Mouse (Mus musculus): ENCODE measurements around the gene Tbl1x.

Tbl1x gene

GRCm38 (mm10) chrX:77615735-77616293 is 105.0 kb downstream of the Tbl1x start:
- no peak for TF ChIP-seq GATA4 (IDR thresholded peaks at IDR 0.05; ENCODE audit: insufficient replicate concordance, low read length)

DNA sequence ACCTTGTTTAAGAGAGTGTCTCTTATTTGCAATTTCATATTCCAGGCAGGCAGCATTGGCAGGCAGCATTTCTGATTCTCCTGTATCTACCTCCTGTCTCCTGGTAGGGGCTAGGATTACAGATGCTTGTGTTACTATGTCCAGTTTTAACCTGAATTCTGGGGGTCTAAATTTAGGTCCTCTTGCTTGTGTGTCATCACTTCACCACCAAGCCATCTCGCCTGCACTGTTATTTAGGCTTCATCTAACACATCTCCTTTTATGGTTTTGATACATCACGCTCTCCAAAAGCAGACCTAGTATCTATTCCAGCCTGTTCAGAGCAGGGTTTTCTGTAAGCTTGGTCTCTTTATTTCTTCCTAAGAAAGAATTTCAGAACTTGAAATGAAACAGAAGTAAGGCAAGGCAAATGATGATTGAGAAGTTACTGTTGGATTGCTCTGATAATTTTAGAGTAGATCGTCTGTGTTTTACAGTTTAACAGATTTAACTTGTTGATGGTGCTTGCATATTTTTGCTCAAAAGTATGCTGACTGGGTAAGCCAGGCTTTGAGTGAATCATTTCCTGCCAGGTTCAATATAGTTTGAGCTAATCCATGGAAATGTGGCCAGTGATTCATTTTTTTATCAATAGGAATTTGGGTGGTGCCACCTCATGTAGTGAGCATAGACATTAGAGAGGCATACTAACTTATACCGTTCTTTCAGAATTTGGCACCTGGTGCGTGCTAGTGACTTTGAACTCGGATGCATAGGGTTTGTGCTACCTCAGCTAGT is 106.7 kb downstream of the Tbl1x start:
- no peak for TF ChIP-seq GATA4 (IDR thresholded peaks at IDR 0.05; ENCODE audit: insufficient replicate concordance, low read length)

DNA sequence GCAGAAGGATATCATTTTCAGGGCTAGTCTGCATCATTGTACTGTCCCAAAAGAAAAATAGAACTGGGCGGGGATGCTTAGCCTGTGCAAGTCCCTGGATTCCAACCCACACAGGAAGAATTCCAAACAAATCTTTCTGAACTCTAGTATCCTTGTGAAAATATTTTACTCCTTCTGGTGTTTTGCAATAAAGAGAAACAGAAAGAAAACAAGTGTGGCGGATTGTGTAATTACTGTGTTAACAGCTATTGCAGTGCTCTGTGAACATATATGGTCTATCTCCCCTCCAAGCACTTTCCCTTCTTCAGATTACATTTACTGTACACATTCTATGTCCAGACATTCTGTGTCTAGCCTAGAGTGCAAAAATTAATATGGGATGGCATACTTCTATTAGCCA is 119.6 kb downstream of the Tbl1x start:
- no peak for TF ChIP-seq GATA4 (IDR thresholded peaks at IDR 0.05; ENCODE audit: insufficient replicate concordance, low read length)

- TF ChIP-seq GATA4 (IDR thresholded peaks at IDR 0.05; ENCODE audit: insufficient replicate concordance, low read length) = no peak
Observed at GRCm38 (mm10) chrX:77636499-77636898, 125.7 kb downstream of the Tbl1x start.

GRCm38 (mm10) chrX:77638076-77638475 is 127.3 kb downstream of the Tbl1x start:
- no peak for TF ChIP-seq GATA4 (IDR thresholded peaks at IDR 0.05; ENCODE audit: insufficient replicate concordance, low read length)

DNA sequence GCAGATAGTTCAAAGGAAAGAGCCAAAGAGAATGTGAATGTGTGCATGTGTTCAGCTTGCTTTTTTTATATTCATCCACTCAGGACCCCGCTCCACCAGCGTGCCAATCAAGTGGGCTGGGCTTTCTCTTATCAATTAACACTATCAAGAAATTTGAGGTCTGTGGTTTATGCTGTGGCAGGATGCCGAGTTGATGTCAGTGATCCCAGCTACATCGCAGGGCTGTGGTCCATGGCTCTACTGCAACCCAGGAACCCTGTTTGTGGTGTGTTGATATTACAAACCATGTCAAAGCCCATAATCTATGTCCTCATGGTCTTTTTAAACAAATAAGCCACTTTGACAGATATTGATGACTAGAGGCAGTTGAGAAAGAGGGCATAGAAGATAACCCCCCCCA is 129.5 kb downstream of the Tbl1x start:
- no peak for TF ChIP-seq GATA4 (IDR thresholded peaks at IDR 0.05; ENCODE audit: insufficient replicate concordance, low read length)

DNA sequence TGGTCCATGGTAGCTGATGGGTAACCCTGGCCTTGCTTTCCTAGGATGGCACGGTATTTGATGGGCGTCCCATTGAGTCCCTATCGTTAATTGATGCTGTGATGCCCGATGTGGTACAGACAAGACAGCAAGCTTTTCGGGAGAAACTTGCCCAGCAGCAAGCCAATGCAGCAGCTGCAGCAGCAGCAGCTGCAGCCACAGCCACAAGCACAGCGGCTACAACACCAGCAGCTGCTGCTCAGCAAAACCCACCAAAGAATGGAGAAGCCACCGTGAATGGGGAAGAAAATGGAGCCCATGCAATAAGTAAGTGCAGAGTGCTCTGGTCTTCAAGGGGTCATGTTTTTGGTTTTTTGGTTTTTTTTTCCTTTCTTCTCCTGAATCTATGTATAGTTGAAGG is 135.4 kb downstream of the Tbl1x start:
- TF ChIP-seq GATA4 (IDR thresholded peaks at IDR 0.05; ENCODE audit: insufficient replicate concordance, low read length) = no peak

GRCm38 (mm10) chrX:77650246-77650645 is 139.4 kb downstream of the Tbl1x start:
- no peak for TF ChIP-seq GATA4 (IDR thresholded peaks at IDR 0.05; ENCODE audit: insufficient replicate concordance, low read length)

- TF ChIP-seq GATA4 (IDR thresholded peaks at IDR 0.05; ENCODE audit: insufficient replicate concordance, low read length) = no peak
Observed at GRCm38 (mm10) chrX:77662030-77662429, 151.2 kb downstream of the Tbl1x start.

GRCm38 (mm10) chrX:77663276-77663675 is 152.5 kb downstream of the Tbl1x start:
- TF ChIP-seq GATA4 (IDR thresholded peaks at IDR 0.05; ENCODE audit: insufficient replicate concordance, low read length) = no peak

GRCm38 (mm10) chrX:77665030-77665429 is 154.2 kb downstream of the Tbl1x start:
- TF ChIP-seq GATA4 (IDR thresholded peaks at IDR 0.05; ENCODE audit: insufficient replicate concordance, low read length) = peak; percentile 58; the same call in 1 of the 2 replicates

- TF ChIP-seq GATA4 (IDR thresholded peaks at IDR 0.05; ENCODE audit: insufficient replicate concordance, low read length) = no peak
Observed at GRCm38 (mm10) chrX:77666911-77667310, 156.1 kb downstream of the Tbl1x start.

DNA sequence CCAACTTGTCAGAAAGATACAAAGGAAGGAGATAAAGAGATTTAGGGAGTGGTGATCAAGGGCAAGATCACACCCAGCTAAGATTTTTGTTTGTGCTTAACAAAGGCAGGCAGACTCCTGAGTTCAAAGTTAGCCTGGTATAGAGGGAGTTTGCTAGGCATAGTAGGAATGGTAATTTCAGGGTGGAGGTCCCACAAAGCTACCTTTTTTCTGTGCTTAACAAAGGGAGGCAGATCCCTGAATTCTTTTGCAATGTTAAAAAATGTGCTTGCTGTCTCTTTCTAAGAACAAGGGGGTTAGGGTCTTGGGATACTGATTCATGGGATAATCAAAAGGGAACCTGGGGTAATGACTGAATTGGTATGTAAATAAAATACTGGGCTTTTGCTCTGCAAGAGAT is 156.6 kb downstream of the Tbl1x start:
- TF ChIP-seq GATA4 (IDR thresholded peaks at IDR 0.05; ENCODE audit: insufficient replicate concordance, low read length) = no peak

- no peak for TF ChIP-seq GATA4 (IDR thresholded peaks at IDR 0.05; ENCODE audit: insufficient replicate concordance, low read length)
Observed at GRCm38 (mm10) chrX:77669779-77670550, 159.2 kb downstream of the Tbl1x start.
